Mouse (Mus musculus) fibroblast of lung, adult 2 months (primary cell): ENCODE results near the gene Scrt2.

Experiments used
- DNase-seq: peaks from one replicate; pipeline ENCODE4 v3.0.0-alpha.2; 2011; ENCODE audit warnings: low read depth

The Scrt2 gene

GRCm38 (mm10) chr2:152108702-152109101 is 27.4 kb downstream of the Scrt2 start:
- DNase-seq: no peak

GRCm38 (mm10) chr2:152109386-152109785 is 28.1 kb downstream of the Scrt2 start:
- DNase-seq: no peak

- DNase-seq: no peak
Measured at GRCm38 (mm10) chr2:152111311-152111710, 30.0 kb downstream of the Scrt2 start.

- peak; percentile 78 for DNase-seq
Measured at GRCm38 (mm10) chr2:152111920-152112319, 30.6 kb downstream of the Scrt2 start.

- no peak for DNase-seq
Measured at GRCm38 (mm10) chr2:152112490-152112889, 31.2 kb downstream of the Scrt2 start.

DNA sequence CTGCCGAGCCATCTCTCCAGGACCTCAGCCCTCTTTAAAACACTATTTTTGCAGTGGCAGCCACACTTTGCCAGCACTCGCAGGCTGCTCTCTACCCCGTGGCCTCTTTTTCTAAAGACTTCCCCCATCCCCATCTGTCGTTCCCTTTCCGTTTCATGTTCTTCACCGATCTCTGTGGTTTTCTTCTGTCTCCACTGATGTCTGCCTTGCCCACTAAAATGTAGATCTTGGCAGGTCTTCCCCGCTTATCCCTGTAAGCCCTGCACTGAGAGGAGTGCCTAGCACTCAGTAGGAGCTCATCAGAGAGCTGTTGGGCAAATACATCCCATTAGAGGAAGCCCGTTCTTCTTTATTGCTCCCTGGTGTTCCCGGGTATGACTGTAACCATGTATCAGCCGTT is 31.6 kb downstream of the Scrt2 start:
- DNase-seq: no peak

- no peak for DNase-seq
Measured at GRCm38 (mm10) chr2:152114057-152114975, 33.0 kb downstream of the Scrt2 start.

- DNase-seq: no peak
Measured at GRCm38 (mm10) chr2:152117694-152118093, 36.4 kb downstream of the Scrt2 start.

GRCm38 (mm10) chr2:152119228-152119865 is 38.0 kb downstream of the Scrt2 start:
- no peak for DNase-seq

GRCm38 (mm10) chr2:152122896-152123295 is 41.6 kb downstream of the Scrt2 start:
- no peak for DNase-seq

- no peak for DNase-seq
Measured at GRCm38 (mm10) chr2:152128597-152128996, 47.3 kb downstream of the Scrt2 start.

DNA sequence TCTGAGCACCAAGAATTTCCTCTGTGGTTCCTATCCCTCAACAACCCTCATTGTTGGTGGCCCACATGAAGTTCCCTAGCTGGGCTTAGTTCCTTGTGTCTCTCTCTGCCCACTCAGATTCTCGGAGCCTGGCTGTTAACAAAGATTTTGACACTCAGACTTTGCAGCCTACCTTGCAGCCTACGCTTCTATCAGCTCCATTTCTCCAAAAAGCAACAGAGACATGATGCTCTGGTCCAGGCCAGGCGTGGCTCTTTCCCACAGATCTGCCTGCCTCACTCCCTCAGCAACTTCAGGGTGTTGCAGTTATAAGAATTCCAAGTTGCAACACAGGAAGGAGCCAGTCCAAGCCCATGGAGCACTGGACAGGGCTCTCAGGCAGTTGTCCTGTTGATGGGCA is 48.4 kb downstream of the Scrt2 start:
- DNase-seq: no peak

DNA sequence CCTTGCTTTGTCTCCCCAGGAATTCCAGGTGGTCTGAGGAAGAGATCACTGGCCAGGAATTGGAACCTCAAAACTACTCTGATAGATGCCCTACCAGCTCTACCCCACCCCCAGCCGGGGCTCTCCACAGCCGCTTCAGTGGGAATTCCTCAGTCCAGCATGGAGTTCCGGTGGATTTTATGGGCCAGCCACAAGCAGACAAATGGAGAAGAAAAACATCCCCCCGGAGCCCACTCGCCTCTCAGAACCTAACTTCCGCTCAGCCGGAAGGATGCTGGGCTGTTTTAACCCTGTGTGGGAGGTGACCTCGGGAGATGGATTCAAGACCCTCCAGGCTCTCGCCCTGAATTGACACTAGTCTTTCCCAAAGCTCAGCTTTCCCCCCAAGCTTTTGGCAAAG is 50.7 kb downstream of the Scrt2 start:
- DNase-seq: no peak

- DNase-seq: no peak
Measured at GRCm38 (mm10) chr2:152132691-152133090, 51.4 kb downstream of the Scrt2 start.

- no peak for DNase-seq
Measured at GRCm38 (mm10) chr2:152139191-152139987, 58.1 kb downstream of the Scrt2 start.

- DNase-seq: no peak
Measured at GRCm38 (mm10) chr2:152140941-152141340, 59.6 kb downstream of the Scrt2 start.

DNA sequence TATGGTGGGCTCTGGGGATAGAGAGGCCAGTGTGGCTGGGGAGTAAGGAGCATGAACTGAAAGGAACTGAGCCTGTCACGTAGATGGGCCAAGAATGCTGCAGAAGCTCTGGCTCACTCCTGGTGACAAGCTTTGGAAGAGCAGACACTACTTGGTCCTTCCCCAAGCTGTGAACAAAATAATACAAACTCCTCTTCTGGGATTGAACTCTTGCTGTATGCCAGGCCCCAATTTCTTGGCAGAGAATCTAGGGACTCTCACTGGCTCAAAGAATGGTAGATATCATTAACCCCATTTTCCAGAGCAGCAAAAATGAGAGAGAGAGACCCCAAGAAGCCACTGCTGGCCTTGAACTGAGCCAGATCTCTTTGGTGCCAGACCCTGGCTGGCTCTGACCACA is 60.2 kb downstream of the Scrt2 start:
- DNase-seq: no peak

- no peak for DNase-seq
Measured at GRCm38 (mm10) chr2:152142046-152142445, 60.7 kb downstream of the Scrt2 start.

- no peak for DNase-seq
Measured at GRCm38 (mm10) chr2:152142571-152142970, 61.2 kb downstream of the Scrt2 start.

GRCm38 (mm10) chr2:152143279-152144157 is 62.2 kb downstream of the Scrt2 start, which contains the start of gene Tcf15:
Gene Tcf15 (plus strand): TSS chr2:152143561.
- DNase-seq: no peak

DNA sequence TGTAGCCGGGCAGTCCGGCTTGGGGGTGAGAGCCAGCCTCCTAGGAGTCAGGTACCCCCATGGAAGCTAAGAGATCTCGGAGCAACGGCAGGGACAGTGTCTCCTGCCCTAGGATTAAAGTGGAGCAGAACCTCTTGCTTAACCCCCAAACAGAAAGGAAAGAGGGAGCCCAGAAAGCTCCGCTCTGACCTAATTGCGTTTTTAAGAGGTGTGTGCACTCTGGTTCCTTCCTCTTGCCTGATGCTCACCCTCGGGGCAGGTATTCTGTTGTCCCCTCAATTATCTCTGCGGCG is 62.8 kb downstream of the Scrt2 start:
- DNase-seq: no peak

GRCm38 (mm10) chr2:152144501-152144900 is 63.2 kb downstream of the Scrt2 start:
- no peak for DNase-seq
